Mouse (Mus musculus) erythroblast, embryonic 14.5 days (primary cell): ENCODE results near the gene Dok1.

Experiments used
- GATA1 ChIP-seq: IDR thresholded peaks from 2 replicates; pipeline ENCODE4 v1.6.1; 2012; ENCODE audit warnings: low read length, inconsistent platforms, mixed read lengths
- TAL1 ChIP-seq: IDR thresholded peaks from 3 replicates; pipeline ENCODE4 v1.6.1; 2012; ENCODE audit warnings: low read length, inconsistent platforms, mixed read lengths

DNA sequence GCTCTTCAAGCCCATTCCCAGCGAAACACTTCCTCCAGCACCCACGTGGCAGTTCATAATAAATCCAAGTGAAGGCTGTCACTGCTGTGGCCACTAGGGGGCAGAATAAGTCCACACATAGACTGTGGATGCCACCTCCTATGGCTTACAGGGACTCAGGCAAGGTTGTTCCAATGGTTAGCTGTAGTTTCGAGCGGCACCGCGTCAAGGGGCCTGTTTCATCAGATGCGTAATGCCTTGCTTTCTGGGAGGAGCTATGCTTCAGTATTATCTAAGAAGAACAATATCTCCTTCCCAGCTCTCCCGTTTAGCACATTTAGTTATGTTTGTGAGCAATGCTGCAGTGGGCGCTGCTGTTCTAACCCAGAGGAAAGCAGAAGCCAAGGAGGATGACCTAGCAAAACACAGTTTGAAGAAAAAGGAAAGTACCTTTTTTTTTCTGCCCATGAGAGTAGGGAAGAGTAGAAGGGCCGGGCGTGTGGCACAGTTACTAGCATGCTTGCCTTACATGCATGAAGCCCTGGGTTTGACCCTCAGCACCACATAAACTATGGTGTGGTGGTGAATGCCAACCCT, 36.4 kb downstream of the Dok1 start:
- no peak for TF ChIP-seq TAL1
- no peak for TF ChIP-seq GATA1
